Mouse (Mus musculus) limb, embryonic 15.5 days (tissue): ENCODE data around the gene Nmb. TPM values are rescaled to one million over a fixed set of nuclear protein-coding genes. Genes with fewer than 3 reads are reported as not detected.
A peak's percentile ranks its signal among the peaks of the same experiment; 100 is the strongest.

Experiments used
- ATAC-seq: fragments of 200-750 bp; cut with Nextera tagmentation; 2 replicates; pipeline ENCODE4 v1.8.0; 2017; ENCODE audit warnings: low read depth, moderate TSS enrichment; ENCODE audit not compliant: insufficient number of reproducible peaks, low FRiP score, low TSS enrichment
- H3K27ac ChIP-seq: fragments of 300-500 bp; sonication (generic); 2 replicates; pipeline ENCODE4 v1.5.1; 2015; ENCODE audit warnings: moderate library complexity, mild to moderate bottlenecking, inconsistent platforms
- H3K27me3 ChIP-seq: fragments of 300-500 bp; sonication (generic); 2 replicates; pipeline ENCODE4 v1.6.1; 2015; ENCODE audit warnings: inconsistent platforms
- H3K36me3 ChIP-seq: fragments of 300-500 bp; sonication (generic); 2 replicates; pipeline ENCODE4 v1.6.1; 2015; ENCODE audit warnings: inconsistent platforms
- H3K4me1 ChIP-seq: fragments of 300-500 bp; sonication (generic); 2 replicates; pipeline ENCODE4 v1.6.1; 2015; ENCODE audit warnings: inconsistent platforms
- H3K4me2 ChIP-seq: fragments of 300-500 bp; sonication (generic); 2 replicates; pipeline ENCODE4 v1.6.1; 2015; ENCODE audit warnings: mild to moderate bottlenecking, inconsistent platforms
- H3K4me3 ChIP-seq: fragments of 300-500 bp; sonication (generic); 2 replicates; pipeline ENCODE4 v1.5.1; 2015; ENCODE audit warnings: mild to moderate bottlenecking, inconsistent platforms
- H3K9ac ChIP-seq: fragments of 300-500 bp; sonication (generic); 2 replicates; pipeline ENCODE4 v1.6.1; 2015; ENCODE audit warnings: inconsistent platforms
- H3K9me3 ChIP-seq: fragments of 300-500 bp; sonication (generic); 2 replicates; pipeline ENCODE4 v1.6.1; 2016; ENCODE audit warnings: inconsistent platforms
- WGBS: fragments of 180-500 bp; shearing (Covaris S2); methylation state at CpG from one replicate; pipeline ENCODE4 v1.1.7; 2015; 5-methylcytosine and 5-hydroxymethylcytosine counted together
- polyA plus RNA-seq: library from polyadenylated mRNA; unstranded; fragments of >200 nt; fragmentation: Nextera tagmentation; extraction: Ambion mirVana; gene quantifications from 2 replicates; pipeline ENCODE4 v1.2.1, GENCODE M21; 2015

Nmb gene
- polyA plus RNA-seq, 1 experiment from 2014 or later, result 6.6 TPM

DNA sequence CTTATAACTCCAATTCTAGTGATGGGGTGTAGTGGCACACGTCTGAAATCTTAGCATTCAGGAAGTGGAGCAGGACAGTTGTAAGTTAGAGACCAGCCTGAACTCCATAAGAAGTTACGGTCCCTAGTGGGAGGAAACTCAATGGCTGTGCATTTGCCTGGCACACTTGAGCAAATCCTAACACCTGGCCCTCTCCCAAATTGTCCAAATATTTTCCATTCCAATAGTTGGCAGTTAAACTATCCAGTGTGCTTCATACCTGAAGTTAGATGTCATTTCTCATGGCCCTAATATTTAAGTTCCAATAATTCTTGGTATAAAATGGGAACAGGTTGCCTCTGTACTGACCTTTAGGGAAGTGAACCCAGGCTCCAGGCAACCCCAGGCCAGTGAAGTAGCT is 36.2 kb downstream of the Nmb start:
- Histone ChIP-seq H3K27ac (no peak overlapping the region), H3K9ac (no peak overlapping the region), H3K36me3 (peaks cover 72% of the 10 kb centered on the region), H3K4me1 (no peaks in the 10 kb centered on the region), H3K9me3 (no peaks in the 10 kb centered on the region), H3K27me3 (no peaks in the 10 kb centered on the region), H3K4me3 (no peak overlapping the region), H3K4me2 (no peak overlapping the region)
- ATAC-seq, result no peak
- WGBS, result 76% methylated on average over 2 of the region's 2 CpGs

DNA sequence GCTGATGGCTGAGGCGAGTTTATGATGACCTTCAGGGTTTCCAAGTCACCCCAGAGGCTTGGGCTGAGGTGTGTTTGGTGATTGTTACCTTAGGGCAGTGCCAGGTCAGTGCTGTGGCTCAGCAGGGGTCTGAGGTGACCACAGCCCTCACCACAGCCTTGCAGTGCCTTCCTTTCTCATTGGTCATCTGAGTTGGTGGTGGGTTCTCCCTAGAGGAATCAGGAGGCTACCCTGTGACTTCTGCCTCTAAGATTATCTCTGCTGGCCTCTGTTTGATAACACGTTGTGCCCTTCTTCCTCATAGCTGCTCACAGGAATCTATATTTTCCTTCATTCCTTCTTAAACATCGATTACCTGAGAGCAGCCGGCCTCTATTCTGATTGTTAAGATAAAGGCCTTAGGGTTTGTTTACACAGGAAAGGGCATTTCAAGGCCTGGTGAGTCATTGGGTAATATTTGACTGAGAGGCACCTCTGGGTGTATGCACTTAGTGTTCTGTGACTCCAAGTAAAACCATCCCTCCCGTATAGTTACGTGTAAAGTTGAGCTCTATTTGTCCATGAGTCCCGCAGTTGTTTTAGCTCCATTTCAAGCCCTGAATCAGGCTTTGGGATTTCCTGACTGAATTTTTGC is 38.2 kb downstream of the Nmb start:
- no peak overlapping the region for H3K4me2 ChIP-seq
- no peaks in the 10 kb centered on the region for H3K27me3 ChIP-seq
- H3K4me1 ChIP-seq, result peaks cover 11% of the 10 kb centered on the region
- WGBS, result 84% methylated on average over 7 of the region's 7 CpGs
- no peak overlapping the region for H3K9ac ChIP-seq
- H3K9me3 ChIP-seq, result no peaks in the 10 kb centered on the region
- no peak overlapping the region for H3K4me3 ChIP-seq
- no peak overlapping the region for H3K27ac ChIP-seq
- ATAC-seq, result no peak
- H3K36me3 ChIP-seq, result peaks cover 63% of the 10 kb centered on the region

DNA sequence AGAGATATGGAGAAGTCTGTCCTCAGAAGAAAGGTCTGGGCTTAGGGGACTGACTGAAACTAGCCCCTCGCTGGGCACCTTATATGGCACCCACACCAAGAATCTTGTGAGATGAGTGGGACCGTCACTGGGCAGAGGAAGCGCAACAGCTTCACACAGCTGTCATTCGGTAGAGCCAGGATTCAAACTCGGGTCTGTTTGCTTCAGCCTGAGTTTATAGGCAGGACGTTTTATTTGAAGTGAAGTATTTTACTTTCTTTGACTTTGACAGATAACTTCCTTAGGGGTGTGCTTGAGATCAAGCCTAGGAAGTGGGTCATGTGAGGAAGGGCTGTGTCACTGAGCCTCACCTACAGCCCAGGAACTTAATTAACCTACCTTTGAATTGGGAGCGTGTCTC is 39.4 kb downstream of the Nmb start:
- no peak overlapping the region for H3K4me3 ChIP-seq
- H3K36me3 ChIP-seq, result peaks cover 56% of the 10 kb centered on the region
- H3K4me2 ChIP-seq, result no peak overlapping the region
- no peak for ATAC-seq
- no peaks in the 10 kb centered on the region for H3K9me3 ChIP-seq
- no peak overlapping the region for H3K27ac ChIP-seq
- WGBS, result 91% methylated on average over 7 of the region's 7 CpGs
- H3K9ac ChIP-seq, result no peak overlapping the region
- H3K27me3 ChIP-seq, result no peaks in the 10 kb centered on the region
- peaks cover 13% of the 10 kb centered on the region for H3K4me1 ChIP-seq

DNA sequence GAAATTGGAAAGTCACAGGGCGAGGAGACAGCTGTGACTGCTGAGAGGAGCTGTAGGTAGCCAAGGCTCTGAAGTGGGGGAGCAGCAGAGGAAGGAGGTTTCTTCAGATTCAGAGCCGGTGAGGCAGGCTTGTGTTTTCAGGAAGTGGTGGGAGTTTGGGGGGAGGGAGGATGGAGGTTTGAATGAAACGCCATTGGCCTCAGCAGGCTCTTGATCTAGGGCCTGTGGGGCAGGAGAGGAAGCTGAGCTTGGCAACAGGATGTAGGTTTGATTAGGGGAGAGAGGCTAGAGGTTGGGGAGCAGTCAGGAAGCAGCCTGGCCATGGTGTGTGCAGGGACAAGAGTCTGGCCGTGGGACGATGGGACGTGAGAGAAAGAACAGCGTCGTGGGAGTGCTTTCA is 40.0 kb downstream of the Nmb start:
- no peak overlapping the region for H3K4me3 ChIP-seq
- no peak for ATAC-seq
- WGBS, result 77% methylated on average over 8 of the region's 8 CpGs
- no peaks in the 10 kb centered on the region for H3K27me3 ChIP-seq
- H3K27ac ChIP-seq, result no peak overlapping the region
- no peaks in the 10 kb centered on the region for H3K9me3 ChIP-seq
- H3K36me3 ChIP-seq, result peaks cover 54% of the 10 kb centered on the region
- H3K4me1 ChIP-seq, result peaks cover 16% of the 10 kb centered on the region
- no peak overlapping the region for H3K9ac ChIP-seq
- no peak overlapping the region for H3K4me2 ChIP-seq

DNA sequence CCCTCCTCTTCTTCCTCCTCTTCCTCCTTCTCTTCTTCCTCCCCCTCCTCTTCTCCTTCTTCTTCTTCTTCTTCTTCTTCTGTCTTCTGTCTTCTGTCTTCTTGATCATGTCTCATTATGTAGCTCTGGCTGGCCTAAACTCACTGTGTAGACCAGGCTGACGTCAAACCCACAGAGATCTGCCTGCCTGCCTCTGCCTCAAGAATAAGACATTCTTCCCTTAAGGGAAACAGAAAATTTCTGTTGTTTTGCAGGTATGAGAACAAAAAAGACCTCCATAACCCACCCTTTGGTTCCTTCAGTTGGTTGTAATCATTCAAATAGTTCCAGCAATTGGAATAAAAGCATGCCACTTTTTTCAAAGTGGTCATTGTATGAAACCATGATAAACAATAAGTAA is 40.7 kb downstream of the Nmb start:
- no peak for ATAC-seq
- Histone ChIP-seq H3K9ac (no peak overlapping the region), H3K4me3 (no peak overlapping the region), H3K9me3 (no peaks in the 10 kb centered on the region), H3K4me2 (no peak overlapping the region), H3K27ac (no peak overlapping the region), H3K36me3 (peaks cover 50% of the 10 kb centered on the region), H3K4me1 (peaks cover 16% of the 10 kb centered on the region), H3K27me3 (no peaks in the 10 kb centered on the region)
- WGBS, result 77% methylated on average over 1 of the region's 1 CpGs

- peaks cover 44% of the 10 kb centered on the region for H3K36me3 ChIP-seq
- H3K27ac ChIP-seq, result no peak overlapping the region
- whole genome bisulfite sequencing, result 87% methylated on average over 5 of the region's 5 CpGs
- H3K9ac ChIP-seq, result no peak overlapping the region
- no peak for ATAC-seq
- H3K4me1 ChIP-seq, result peaks cover 16% of the 10 kb centered on the region
- no peaks in the 10 kb centered on the region for H3K27me3 ChIP-seq
- no peak overlapping the region for H3K4me2 ChIP-seq
- H3K4me3 ChIP-seq, result no peak overlapping the region
- no peaks in the 10 kb centered on the region for H3K9me3 ChIP-seq
Measured at GRCm38 (mm10) chr7:80863520-80863919, 41.4 kb downstream of the Nmb start.

GRCm38 (mm10) chr7:80862475-80862874 is 42.4 kb downstream of the Nmb start:
- H3K9me3 ChIP-seq, result no peaks in the 10 kb centered on the region

GRCm38 (mm10) chr7:80860729-80861274 is 44.1 kb downstream of the Nmb start, which contains the start of gene Zscan2:
Gene Zscan2 (plus strand): TSS chr7:80860920.
- Histone ChIP-seq H3K4me1 (peaks cover 16% of the 10 kb centered on the region), H3K27ac (peak within 1 kb of the TSS; percentile 86), H3K9me3 (no peaks in the 10 kb centered on the region), H3K36me3 (peaks cover 22% of the 10 kb centered on the region), H3K4me3 (peak within 1 kb of the TSS; percentile 97), H3K27me3 (no peaks in the 10 kb centered on the region), H3K4me2 (peak within 1 kb of the TSS; percentile 69), H3K9ac (peak within 1 kb of the TSS; percentile 77)
- 0% methylated on average over 40 of the region's 40 CpGs for WGBS
- ATAC-seq, result peak; percentile 98

More at GRCm38 (mm10) chr7:80862475-80862874, 42.4 kb downstream of the Nmb start:
- ATAC-seq, result no peak
- H3K27ac ChIP-seq, result no peak overlapping the region
- H3K36me3 ChIP-seq, result peaks cover 36% of the 10 kb centered on the region
- no peak overlapping the region for H3K4me3 ChIP-seq
- H3K4me2 ChIP-seq, result no peak overlapping the region
- no peak overlapping the region for H3K9ac ChIP-seq
- WGBS, result 76% methylated on average over 2 of the region's 2 CpGs
- no peaks in the 10 kb centered on the region for H3K27me3 ChIP-seq
- peaks cover 16% of the 10 kb centered on the region for H3K4me1 ChIP-seq

GRCm38 (mm10) chr7:80860227-80860626 is 44.6 kb downstream of the Nmb start:
- no peaks in the 10 kb centered on the region for H3K9me3 ChIP-seq
- peak overlapping the region; percentile 69 for H3K4me2 ChIP-seq
- ATAC-seq, result 0 out of 2 replicates have a peak, but pooled peaks have one; percentile 61
- H3K9ac ChIP-seq, result peak overlapping the region; percentile 4; the same call in 1 of the 2 replicates
- no peaks in the 10 kb centered on the region for H3K27me3 ChIP-seq
- H3K4me1 ChIP-seq, result peaks cover 16% of the 10 kb centered on the region
- no peak overlapping the region for H3K27ac ChIP-seq
- under 1% methylated on average over 13 of the region's 13 CpGs for WGBS
- peaks cover 17% of the 10 kb centered on the region for H3K36me3 ChIP-seq
- peak overlapping the region; percentile 97 for H3K4me3 ChIP-seq

DNA sequence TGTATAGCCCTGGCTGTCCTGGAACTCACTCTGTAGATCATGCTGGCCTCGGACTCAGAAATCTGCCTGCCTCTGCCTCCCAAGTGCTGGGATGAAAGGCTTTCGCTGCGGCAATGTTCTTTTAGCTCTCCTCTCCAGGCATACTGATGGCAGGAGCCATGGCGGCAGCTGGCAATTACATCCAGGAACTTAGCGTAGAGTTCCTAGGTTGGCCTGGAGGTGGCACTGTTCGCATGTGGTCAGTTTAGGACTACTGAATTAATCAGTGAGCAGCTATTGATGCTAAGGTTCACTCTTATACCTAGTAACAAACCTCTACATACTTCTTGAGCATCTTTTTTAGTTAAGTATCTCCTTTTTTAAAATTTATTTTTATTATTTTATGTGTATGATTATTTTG is 47.7 kb downstream of the Nmb start:
- WGBS, result 27% methylated on average over 6 of the region's 6 CpGs
- Histone ChIP-seq H3K9ac (no peak overlapping the region), H3K4me1 (peaks cover 9% of the 10 kb centered on the region), H3K36me3 (no peaks in the 10 kb centered on the region), H3K27me3 (no peaks in the 10 kb centered on the region), H3K9me3 (no peaks in the 10 kb centered on the region), H3K4me3 (no peak overlapping the region), H3K27ac (no peak overlapping the region), H3K4me2 (no peak overlapping the region)
- no peak for ATAC-seq

- Histone ChIP-seq H3K9me3 (no peaks in the 10 kb centered on the region), H3K36me3 (no peaks in the 10 kb centered on the region), H3K4me1 (0 out of 2 replicates have a peak, but pooled peaks cover 3% of the 10 kb centered on the region), H3K4me2 (no peak overlapping the region), H3K4me3 (no peak overlapping the region), H3K9ac (no peak overlapping the region), H3K27me3 (no peaks in the 10 kb centered on the region), H3K27ac (no peak overlapping the region)
- no peak for ATAC-seq
Measured at GRCm38 (mm10) chr7:80855316-80855715, 49.6 kb downstream of the Nmb start.

- Histone ChIP-seq H3K27me3 (no peaks in the 10 kb centered on the region), H3K36me3 (no peaks in the 10 kb centered on the region), H3K9me3 (no peaks in the 10 kb centered on the region), H3K27ac (no peak overlapping the region), H3K4me3 (no peak overlapping the region), H3K4me2 (no peak overlapping the region), H3K4me1 (no peaks in the 10 kb centered on the region), H3K9ac (no peak overlapping the region)
- ATAC-seq, result no peak
- 93% methylated on average over 3 of the region's 3 CpGs for WGBS
Measured at GRCm38 (mm10) chr7:80853218-80853617, 51.7 kb downstream of the Nmb start.
